Mouse (Mus musculus): ENCODE data around the gene Slc25a21.

Slc25a21 gene

GRCm38 (mm10) chr12:57184401-57185147 is 12.7 kb downstream of the Slc25a21 start:
- DNase-seq, result no peak

GRCm38 (mm10) chr12:57179465-57180188 is 17.6 kb downstream of the Slc25a21 start:
- DNase-seq, result no peak

- no peak for DNase-seq
These were observed 18.5 kb downstream of the Slc25a21 start for GRCm38 (mm10) chr12:57178818-57179217.

- no peak for DNase-seq
These were observed 34.0 kb downstream of the Slc25a21 start for GRCm38 (mm10) chr12:57163294-57163693.

- no peak for DNase-seq
These were observed 34.4 kb downstream of the Slc25a21 start for GRCm38 (mm10) chr12:57162840-57163239.

GRCm38 (mm10) chr12:57159904-57160303 is 37.4 kb downstream of the Slc25a21 start:
- no peak for DNase-seq

GRCm38 (mm10) chr12:57158266-57158665 is 39.0 kb downstream of the Slc25a21 start:
- no peak for DNase-seq

GRCm38 (mm10) chr12:57138937-57139336 is 58.3 kb downstream of the Slc25a21 start:
- no peak for DNase-seq

- DNase-seq, result no peak
These were observed 59.5 kb downstream of the Slc25a21 start for GRCm38 (mm10) chr12:57137809-57138208.

- DNase-seq, result no peak
These were observed 78.7 kb downstream of the Slc25a21 start for GRCm38 (mm10) chr12:57118602-57119001.

- DNase-seq, result no peak
These were observed 81.8 kb downstream of the Slc25a21 start for GRCm38 (mm10) chr12:57115516-57115915.

GRCm38 (mm10) chr12:57109363-57109762 is 87.9 kb downstream of the Slc25a21 start:
- DNase-seq, result no peak

GRCm38 (mm10) chr12:57102322-57102721 is 95.0 kb downstream of the Slc25a21 start:
- no peak for DNase-seq

- no peak for DNase-seq
These were observed 96.7 kb downstream of the Slc25a21 start for GRCm38 (mm10) chr12:57100549-57100948.

- no peak for DNase-seq
These were observed 98.2 kb downstream of the Slc25a21 start for GRCm38 (mm10) chr12:57099066-57099465.

- no peak for DNase-seq
These were observed 98.9 kb downstream of the Slc25a21 start for GRCm38 (mm10) chr12:57098371-57098770.

- DNase-seq, result no peak
These were observed 104.2 kb downstream of the Slc25a21 start for GRCm38 (mm10) chr12:57093107-57093506.

- no peak for DNase-seq
These were observed 112.8 kb downstream of the Slc25a21 start for GRCm38 (mm10) chr12:57084519-57084918.

- DNase-seq, result no peak
These were observed 113.7 kb downstream of the Slc25a21 start for GRCm38 (mm10) chr12:57083533-57083932.

GRCm38 (mm10) chr12:57076606-57077005 is 120.7 kb downstream of the Slc25a21 start:
- DNase-seq, result no peak

GRCm38 (mm10) chr12:57072616-57073015 is 124.7 kb downstream of the Slc25a21 start:
- no peak for DNase-seq

GRCm38 (mm10) chr12:57068607-57069006 is 128.7 kb downstream of the Slc25a21 start:
- DNase-seq, result no peak

- no peak for DNase-seq
These were observed 177.5 kb downstream of the Slc25a21 start for GRCm38 (mm10) chr12:57019737-57020136.

- DNase-seq, result no peak
These were observed 180.4 kb downstream of the Slc25a21 start for GRCm38 (mm10) chr12:57016845-57017244.

Measured in cerebellum, adult 11-12 months (tissue).